Mouse (Mus musculus) liver, embryonic 15.5 days (tissue): ENCODE measurements around the gene Jag2. TPM values are rescaled to one million over a fixed set of nuclear protein-coding genes. Genes with fewer than 3 reads are reported as not detected.

Experiments
- ATAC-seq: fragments of 200-750 bp; cut with Nextera tagmentation; 2 replicates; pipeline ENCODE4 v1.8.0; 2017; ENCODE audit warnings: moderate number of reproducible peaks, mild to moderate bottlenecking, moderate library complexity; ENCODE audit not compliant: insufficient read depth
- H3K27ac ChIP-seq: fragments of 300-500 bp; sonication (generic); replicated peaks from 2 replicates; pipeline ENCODE4 v1.5.1; 2015; ENCODE audit warnings: mild to moderate bottlenecking, inconsistent platforms
- H3K27me3 ChIP-seq: fragments of 300-500 bp; sonication (generic); 2 replicates; pipeline ENCODE4 v1.6.1; 2015; ENCODE audit warnings: mild to moderate bottlenecking, inconsistent platforms
- H3K36me3 ChIP-seq: fragments of 300-500 bp; sonication (generic); replicated peaks from 2 replicates; pipeline ENCODE4 v1.6.1; 2015; ENCODE audit warnings: moderate library complexity, mild to moderate bottlenecking, inconsistent platforms
- H3K4me1 ChIP-seq: fragments of 300-500 bp; sonication (generic); replicated peaks from 2 replicates; pipeline ENCODE4 v1.6.1; 2015; ENCODE audit warnings: inconsistent platforms
- H3K4me2 ChIP-seq: fragments of 300-500 bp; sonication (generic); 2 replicates; pipeline ENCODE4 v1.6.1; 2015; ENCODE audit warnings: moderate library complexity, mild to moderate bottlenecking, inconsistent platforms
- H3K4me3 ChIP-seq: fragments of 300-500 bp; sonication (generic); replicated peaks from 2 replicates; pipeline ENCODE4 v1.5.1; 2015; ENCODE audit warnings: mild to moderate bottlenecking, inconsistent platforms
- H3K9ac ChIP-seq: fragments of 300-500 bp; sonication (generic); 2 replicates; pipeline ENCODE4 v1.6.1; 2015; ENCODE audit warnings: moderate library complexity, mild to moderate bottlenecking, inconsistent platforms
- H3K9me3 ChIP-seq: fragments of 300-500 bp; sonication (generic); replicated peaks from 2 replicates; pipeline ENCODE4 v1.6.1; 2016; ENCODE audit warnings: inconsistent platforms
- WGBS: fragments of 180-500 bp; shearing (Covaris S2); methylation state at CpG from one replicate; pipeline ENCODE4 v1.1.7; 2015; ENCODE audit warnings: mixed read lengths; ENCODE audit not compliant: insufficient replicate concordance; 5-methylcytosine and 5-hydroxymethylcytosine counted together
- polyA plus RNA-seq: library from polyadenylated mRNA; unstranded; fragments of >200 nt; fragmentation: Nextera tagmentation; extraction: Ambion mirVana; gene quantifications from 2 replicates; pipeline ENCODE4 v1.2.1, GENCODE M21; 2015

Gene Jag2
- polyA plus RNA-seq, 1 experiment from 2014 or later, result 0.32 TPM

GRCm38 (mm10) chr12:112917906-112918305 lies 11.7 kb downstream of the Jag2 start:
- WGBS, result 15% methylated on average over 8 of the region's 8 CpGs
- Histone ChIP-seq H3K4me1 (no peaks in the 10 kb centered on the region), H3K4me2 (no peak overlapping the region), H3K4me3 (no peak overlapping the region), H3K9ac (no peak overlapping the region), H3K27me3 (0 out of 2 replicates have a peak, but pooled peaks cover 5% of the 10 kb centered on the region), H3K9me3 (no peaks in the 10 kb centered on the region), H3K27ac (no peak overlapping the region), H3K36me3 (no peaks in the 10 kb centered on the region)
- no peak for ATAC-seq

GRCm38 (mm10) chr12:112917486-112917885 lies 12.1 kb downstream of the Jag2 start:
- H3K9me3 ChIP-seq, result no peaks in the 10 kb centered on the region
- H3K4me1 ChIP-seq, result no peaks in the 10 kb centered on the region
- no peak overlapping the region for H3K4me3 ChIP-seq
- H3K36me3 ChIP-seq, result no peaks in the 10 kb centered on the region
- ATAC-seq, result no peak
- H3K27ac ChIP-seq, result no peak overlapping the region
- 22% methylated on average over 11 of the region's 11 CpGs for WGBS
- H3K9ac ChIP-seq, result no peak overlapping the region
- 0 out of 2 replicates have a peak, but pooled peaks cover 5% of the 10 kb centered on the region for H3K27me3 ChIP-seq
- H3K4me2 ChIP-seq, result no peak overlapping the region

GRCm38 (mm10) chr12:112916698-112917400 lies 12.7 kb downstream of the Jag2 start:
- Histone ChIP-seq H3K27me3 (0 out of 2 replicates have a peak, but pooled peaks cover 5% of the 10 kb centered on the region), H3K4me1 (no peaks in the 10 kb centered on the region), H3K9me3 (no peaks in the 10 kb centered on the region), H3K27ac (no peak overlapping the region), H3K4me2 (no peak overlapping the region), H3K4me3 (no peak overlapping the region), H3K36me3 (no peaks in the 10 kb centered on the region), H3K9ac (no peak overlapping the region)
- no peak for ATAC-seq
- 71% methylated on average over 16 of the region's 16 CpGs for WGBS

- H3K9me3 ChIP-seq, result no peaks in the 10 kb centered on the region
- no peak overlapping the region for H3K27ac ChIP-seq
- H3K4me2 ChIP-seq, result no peak overlapping the region
- H3K9ac ChIP-seq, result no peak overlapping the region
- 72% methylated on average over 13 of the region's 13 CpGs for WGBS
- ATAC-seq, result no peak
- H3K4me3 ChIP-seq, result no peak overlapping the region
- 0 out of 2 replicates have a peak, but pooled peaks cover 5% of the 10 kb centered on the region for H3K27me3 ChIP-seq
- no peaks in the 10 kb centered on the region for H3K4me1 ChIP-seq
- no peaks in the 10 kb centered on the region for H3K36me3 ChIP-seq
These were observed 14.0 kb downstream of the Jag2 start for GRCm38 (mm10) chr12:112915587-112915986.

- H3K27ac ChIP-seq, result no peak overlapping the region
- H3K36me3 ChIP-seq, result no peaks in the 10 kb centered on the region
- 50% methylated on average over 11 of the region's 11 CpGs for WGBS
- H3K9me3 ChIP-seq, result no peaks in the 10 kb centered on the region
- H3K4me3 ChIP-seq, result no peak overlapping the region
- H3K4me1 ChIP-seq, result no peaks in the 10 kb centered on the region
- ATAC-seq, result no peak
- no peak overlapping the region for H3K4me2 ChIP-seq
- 0 out of 2 replicates have a peak, but pooled peaks cover 5% of the 10 kb centered on the region for H3K27me3 ChIP-seq
- H3K9ac ChIP-seq, result no peak overlapping the region
These were observed 15.0 kb downstream of the Jag2 start for GRCm38 (mm10) chr12:112914527-112914926.

- ATAC-seq, result no peak
- no peak overlapping the region for H3K4me3 ChIP-seq
- H3K9me3 ChIP-seq, result no peaks in the 10 kb centered on the region
- no peak overlapping the region for H3K9ac ChIP-seq
- H3K27me3 ChIP-seq, result 0 out of 2 replicates have a peak, but pooled peaks cover 3% of the 10 kb centered on the region
- H3K4me2 ChIP-seq, result no peak overlapping the region
- WGBS, result 78% methylated on average over 28 of the region's 28 CpGs
- no peaks in the 10 kb centered on the region for H3K4me1 ChIP-seq
- H3K27ac ChIP-seq, result no peak overlapping the region
- no peaks in the 10 kb centered on the region for H3K36me3 ChIP-seq
These were observed 16.4 kb downstream of the Jag2 start for GRCm38 (mm10) chr12:112912951-112913745.

- no peak for ATAC-seq
- WGBS, result 74% methylated on average over 17 of the region's 17 CpGs
- no peak overlapping the region for H3K4me2 ChIP-seq
These were observed 17.9 kb downstream of the Jag2 start for GRCm38 (mm10) chr12:112911701-112912100.

GRCm38 (mm10) chr12:112908991-112909390 lies 20.6 kb downstream of the Jag2 start:
- H3K9ac ChIP-seq, result no peak overlapping the region
- no peaks in the 10 kb centered on the region for H3K9me3 ChIP-seq
- H3K27ac ChIP-seq, result no peak overlapping the region
- no peak overlapping the region for H3K4me2 ChIP-seq
- H3K36me3 ChIP-seq, result no peaks in the 10 kb centered on the region
- ATAC-seq, result no peak
- H3K4me1 ChIP-seq, result no peaks in the 10 kb centered on the region
- H3K27me3 ChIP-seq, result no peaks in the 10 kb centered on the region
- H3K4me3 ChIP-seq, result no peak overlapping the region
- WGBS, result 79% methylated on average over 22 of the region's 22 CpGs

More at GRCm38 (mm10) chr12:112911701-112912100, 17.9 kb downstream of the Jag2 start:
- Histone ChIP-seq H3K9ac (no peak overlapping the region), H3K9me3 (no peaks in the 10 kb centered on the region), H3K36me3 (no peaks in the 10 kb centered on the region), H3K27ac (no peak overlapping the region), H3K4me3 (no peak overlapping the region), H3K4me1 (no peaks in the 10 kb centered on the region), H3K27me3 (no peaks in the 10 kb centered on the region)

GRCm38 (mm10) chr12:112905001-112905400 lies 24.6 kb downstream of the Jag2 start:
- no peak overlapping the region for H3K9ac ChIP-seq
- no peak overlapping the region for H3K27ac ChIP-seq
- no peaks in the 10 kb centered on the region for H3K9me3 ChIP-seq
- ATAC-seq, result no peak
- H3K4me2 ChIP-seq, result no peak overlapping the region
- H3K4me3 ChIP-seq, result no peak overlapping the region
- H3K27me3 ChIP-seq, result no peaks in the 10 kb centered on the region
- H3K4me1 ChIP-seq, result no peaks in the 10 kb centered on the region
- H3K36me3 ChIP-seq, result no peaks in the 10 kb centered on the region
- WGBS, result 66% methylated on average over 5 of the region's 5 CpGs

GRCm38 (mm10) chr12:112903941-112904340 lies 25.6 kb downstream of the Jag2 start:
- no peak overlapping the region for H3K4me3 ChIP-seq
- 63% methylated on average over 8 of the region's 8 CpGs for WGBS
- H3K36me3 ChIP-seq, result no peaks in the 10 kb centered on the region
- no peak overlapping the region for H3K4me2 ChIP-seq
- H3K9ac ChIP-seq, result no peak overlapping the region
- no peaks in the 10 kb centered on the region for H3K9me3 ChIP-seq
- no peaks in the 10 kb centered on the region for H3K4me1 ChIP-seq
- no peak overlapping the region for H3K27ac ChIP-seq
- no peaks in the 10 kb centered on the region for H3K27me3 ChIP-seq
- no peak for ATAC-seq

- no peaks in the 10 kb centered on the region for H3K36me3 ChIP-seq
- H3K9me3 ChIP-seq, result no peaks in the 10 kb centered on the region
- H3K9ac ChIP-seq, result no peak overlapping the region
- 66% methylated on average over 9 of the region's 9 CpGs for WGBS
- H3K4me1 ChIP-seq, result no peaks in the 10 kb centered on the region
- H3K4me3 ChIP-seq, result no peak overlapping the region
- no peak overlapping the region for H3K27ac ChIP-seq
- peaks cover 11% of the 10 kb centered on the region for H3K27me3 ChIP-seq
- ATAC-seq, result no peak
- no peak overlapping the region for H3K4me2 ChIP-seq
These were observed 28.9 kb downstream of the Jag2 start for GRCm38 (mm10) chr12:112900641-112901040.
